Mouse (Mus musculus) forebrain, embryonic 15.5 days (tissue): Measurements from ENCODE around the gene Ccdc152. TPM values are rescaled to one million over a fixed set of nuclear protein-coding genes. Genes with fewer than 3 reads are reported as not detected.
A peak's percentile ranks its signal among the peaks of the same experiment; 100 is the strongest.
"Not testable (repeated sequence)": the region's sequence is repeated elsewhere in the genome, so short reads cannot be mapped to it uniquely, and the experiment has no call there.

ENCODE experiments used
- ATAC-seq: fragments of 200-750 bp; cut with Nextera tagmentation; replicated peaks from 2 replicates; pipeline ENCODE4 v1.8.0; 2017; ENCODE audit warnings: mild to moderate bottlenecking, moderate TSS enrichment, moderate library complexity
- H3K27ac ChIP-seq: fragments of 300-500 bp; sonication (generic); replicated peaks from 2 replicates; pipeline ENCODE4 v1.5.1; 2015; ENCODE audit warnings: mild to moderate bottlenecking, inconsistent platforms
- H3K27me3 ChIP-seq: fragments of 300-500 bp; sonication (generic); 2 replicates; pipeline ENCODE4 v1.6.1; 2015; ENCODE audit warnings: inconsistent platforms
- H3K36me3 ChIP-seq: fragments of 300-500 bp; sonication (generic); 2 replicates; pipeline ENCODE4 v1.6.1; 2015; ENCODE audit warnings: mild to moderate bottlenecking, inconsistent platforms
- H3K4me1 ChIP-seq: fragments of 300-500 bp; sonication (generic); 2 replicates; pipeline ENCODE4 v1.6.1; 2015; ENCODE audit warnings: inconsistent platforms
- H3K4me2 ChIP-seq: fragments of 300-500 bp; sonication (generic); replicated peaks from 2 replicates; pipeline ENCODE4 v1.6.1; 2015; ENCODE audit warnings: mild to moderate bottlenecking, inconsistent platforms
- H3K4me3 ChIP-seq: fragments of 300-500 bp; sonication (generic); 2 replicates; pipeline ENCODE4 v1.5.1; 2015; ENCODE audit warnings: mild to moderate bottlenecking, inconsistent platforms
- H3K9ac ChIP-seq: fragments of 300-500 bp; sonication (generic); replicated peaks from 2 replicates; pipeline ENCODE4 v1.6.1; 2015; ENCODE audit warnings: mild to moderate bottlenecking, inconsistent platforms
- H3K9me3 ChIP-seq: fragments of 300-500 bp; sonication (generic); 2 replicates; pipeline ENCODE4 v1.6.1; 2016; ENCODE audit warnings: inconsistent platforms
- WGBS: fragments of 180-500 bp; shearing (Covaris S2); methylation state at CpG from one replicate; pipeline ENCODE4 v1.1.7; 2015; ENCODE audit warnings: mixed read lengths; 5-methylcytosine and 5-hydroxymethylcytosine counted together
- polyA plus RNA-seq: library from polyadenylated mRNA; unstranded; fragments of >200 nt; fragmentation: Nextera tagmentation; extraction: Ambion mirVana; gene quantifications from 2 replicates; pipeline ENCODE4 v1.2.1, GENCODE M21; 2015

The Ccdc152 gene
- polyA plus RNA-seq, 1 experiment from 2014 or later, result not detected

DNA sequence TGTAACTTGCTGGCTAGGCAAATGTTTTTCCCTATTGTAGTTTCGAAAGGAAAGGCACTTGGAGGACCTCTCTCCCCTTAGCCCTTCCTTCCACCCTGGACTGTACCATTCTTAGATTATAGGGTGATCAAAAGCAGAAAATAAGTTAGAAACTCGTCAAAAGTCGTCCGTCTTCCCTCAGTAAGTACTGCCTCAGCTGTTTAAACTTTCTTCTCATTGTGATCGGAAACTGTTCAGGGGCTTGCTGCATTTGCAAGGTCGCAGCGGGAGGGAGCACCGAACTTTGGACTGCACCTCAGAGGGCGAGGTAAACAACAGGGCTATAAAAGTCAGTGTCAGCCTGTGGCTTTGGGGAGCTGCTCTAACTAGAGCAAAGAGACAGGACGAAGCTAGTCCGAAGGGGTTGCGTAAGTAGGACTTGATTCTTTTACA, 32.7 kb downstream of the Ccdc152 start:
- no peaks in the 10 kb centered on the region for H3K27me3 ChIP-seq
- no peaks in the 10 kb centered on the region for H3K36me3 ChIP-seq
- H3K4me2 ChIP-seq, result peak overlapping the region; percentile 22; the same call in 1 of the 2 replicates
- 6% methylated on average over 12 of the region's 12 CpGs for WGBS
- H3K4me1 ChIP-seq, result peaks cover 5% of the 10 kb centered on the region
- H3K27ac ChIP-seq, result no peak overlapping the region; the same call in 1 of the 2 replicates
- H3K4me3 ChIP-seq, result peak overlapping the region; percentile 17
- no peak for ATAC-seq
- no peak overlapping the region for H3K9ac ChIP-seq
- H3K9me3 ChIP-seq, result no peaks in the 10 kb centered on the region

DNA sequence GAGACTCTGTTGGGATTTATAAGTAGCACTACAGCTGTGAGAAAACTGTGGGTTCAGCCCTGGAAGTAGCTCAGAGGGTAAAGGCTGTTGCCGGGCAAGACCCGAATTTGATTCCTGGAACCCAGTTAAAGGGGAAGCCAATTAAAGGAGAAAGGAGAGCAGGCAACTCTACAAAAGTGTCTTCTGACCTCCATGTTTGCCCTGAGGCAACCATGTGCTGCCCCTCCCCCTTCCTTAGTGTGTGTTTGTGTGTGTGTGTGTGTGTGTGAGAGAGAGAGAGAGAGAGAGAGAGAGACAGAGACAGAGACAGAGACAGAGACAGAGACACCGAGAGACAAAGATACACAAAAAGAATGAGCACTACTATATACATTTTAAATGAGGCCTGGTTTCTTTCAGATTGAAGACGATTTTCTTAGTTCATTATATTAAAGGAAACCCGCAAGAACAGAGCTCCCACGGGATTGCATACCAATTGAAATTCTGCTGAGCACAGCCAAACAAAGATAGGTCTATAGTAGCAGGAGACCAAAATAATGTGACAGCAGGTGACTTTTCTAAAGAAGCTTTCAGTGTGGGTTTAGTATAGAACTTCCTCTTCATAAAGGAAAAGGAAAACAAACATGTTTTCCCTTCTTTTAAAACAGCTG, 33.2 kb downstream of the Ccdc152 start:
- peaks cover 5% of the 10 kb centered on the region for H3K4me1 ChIP-seq
- no peak overlapping the region for H3K4me3 ChIP-seq
- ATAC-seq, result no peak
- no peaks in the 10 kb centered on the region for H3K9me3 ChIP-seq
- H3K27ac ChIP-seq, result no peak overlapping the region; the same call in 1 of the 2 replicates
- H3K36me3 ChIP-seq, result no peaks in the 10 kb centered on the region
- 10% methylated on average over 6 of the region's 6 CpGs for WGBS
- no peak overlapping the region for H3K9ac ChIP-seq
- no peak overlapping the region for H3K4me2 ChIP-seq
- H3K27me3 ChIP-seq, result no peaks in the 10 kb centered on the region

DNA sequence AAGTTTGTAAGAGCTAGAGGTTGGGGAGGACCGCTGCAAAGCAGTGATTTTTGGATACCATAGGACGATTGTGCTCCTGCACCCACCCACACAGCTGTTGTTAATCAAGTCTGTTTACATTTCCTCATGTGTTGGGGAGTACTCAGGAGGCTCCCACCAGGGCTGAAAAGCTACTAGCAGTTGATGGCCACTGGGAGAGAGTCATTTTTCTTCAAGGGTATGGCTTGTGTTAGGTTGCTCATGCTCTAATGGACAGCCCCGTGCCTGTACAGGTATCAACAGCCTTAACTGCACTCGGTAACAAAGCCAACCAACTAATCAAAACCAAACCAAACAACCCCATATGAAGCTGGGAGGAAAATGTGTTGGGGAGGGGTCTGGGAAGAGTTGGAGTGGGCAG, 33.8 kb downstream of the Ccdc152 start:
- no peak for ATAC-seq
- WGBS, result 87% methylated on average over 4 of the region's 4 CpGs
- no peaks in the 10 kb centered on the region for H3K9me3 ChIP-seq
- no peaks in the 10 kb centered on the region for H3K36me3 ChIP-seq
- H3K27ac ChIP-seq, result no peak overlapping the region
- no peak overlapping the region for H3K9ac ChIP-seq
- H3K4me1 ChIP-seq, result peaks cover 5% of the 10 kb centered on the region
- no peaks in the 10 kb centered on the region for H3K27me3 ChIP-seq
- H3K4me3 ChIP-seq, result no peak overlapping the region
- H3K4me2 ChIP-seq, result no peak overlapping the region

- no peak within 1 kb of the TSS for H3K4me3 ChIP-seq
- H3K4me2 ChIP-seq, result no peak within 1 kb of the TSS
- no peaks in the 10 kb centered on the region for H3K9me3 ChIP-seq
- H3K9ac ChIP-seq, result no peak within 1 kb of the TSS
- H3K36me3 ChIP-seq, result no peaks in the 10 kb centered on the region
- no peaks in the 10 kb centered on the region for H3K27me3 ChIP-seq
- peaks cover 5% of the 10 kb centered on the region for H3K4me1 ChIP-seq
- ATAC-seq, result no peak
- no peak within 1 kb of the TSS for H3K27ac ChIP-seq
- WGBS, result 62% methylated on average over 6 of the region's 6 CpGs
Observed at GRCm38 (mm10) chr15:3268247-3268646, 35.1 kb downstream of the Ccdc152 start, which contains the start of gene Selenop. TSS of gene Selenop (plus strand) at chr15:3268547.

DNA sequence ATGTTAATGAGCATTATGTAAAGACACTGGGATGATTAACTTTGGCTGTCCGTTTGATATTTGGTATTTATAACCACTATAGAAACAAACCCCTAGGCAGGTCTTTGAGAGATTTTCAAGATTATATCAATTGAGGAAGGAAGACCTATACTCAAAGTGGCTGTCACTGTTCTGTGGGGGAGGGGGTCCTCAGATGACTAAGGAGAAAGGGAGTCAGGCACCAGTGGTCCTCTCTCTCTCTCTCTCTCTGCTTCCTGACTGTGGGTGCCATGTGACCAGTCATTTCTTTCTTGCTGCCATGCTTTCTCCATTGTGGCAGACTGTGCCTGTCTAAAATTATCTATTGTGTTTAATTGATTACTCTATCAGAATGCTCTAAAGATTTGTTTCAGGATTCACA, 38.5 kb downstream of the Ccdc152 start:
- no peak overlapping the region for H3K9ac ChIP-seq
- H3K9me3 ChIP-seq, result no peaks in the 10 kb centered on the region
- ATAC-seq, result no peak
- no peaks in the 10 kb centered on the region for H3K36me3 ChIP-seq
- no peak overlapping the region for H3K27ac ChIP-seq
- no peaks in the 10 kb centered on the region for H3K4me1 ChIP-seq
- WGBS, result 95% methylated on average over 1 of the region's 1 CpGs
- no peaks in the 10 kb centered on the region for H3K27me3 ChIP-seq
- H3K4me2 ChIP-seq, result no peak overlapping the region
- H3K4me3 ChIP-seq, result no peak overlapping the region

- ATAC-seq, result no peak
- Histone ChIP-seq H3K27ac (no peak overlapping the region), H3K4me2 (no peak overlapping the region), H3K27me3 (no peaks in the 10 kb centered on the region), H3K4me1 (no peaks in the 10 kb centered on the region), H3K9me3 (no peaks in the 10 kb centered on the region), H3K4me3 (no peak overlapping the region), H3K36me3 (no peaks in the 10 kb centered on the region), H3K9ac (no peak overlapping the region)
- WGBS, result 93% methylated on average over 4 of the region's 4 CpGs
Observed at GRCm38 (mm10) chr15:3264293-3264692, 39.0 kb downstream of the Ccdc152 start.

GRCm38 (mm10) chr15:3262883-3263282, 40.4 kb downstream of the Ccdc152 start:
- 73% methylated on average over 3 of the region's 3 CpGs for WGBS
- no peaks in the 10 kb centered on the region for H3K9me3 ChIP-seq
- H3K27me3 ChIP-seq, result no peaks in the 10 kb centered on the region
- no peak overlapping the region for H3K4me2 ChIP-seq
- H3K4me1 ChIP-seq, result no peaks in the 10 kb centered on the region
- H3K4me3 ChIP-seq, result no peak overlapping the region
- no peak overlapping the region for H3K27ac ChIP-seq
- no peaks in the 10 kb centered on the region for H3K36me3 ChIP-seq
- H3K9ac ChIP-seq, result no peak overlapping the region
- ATAC-seq, result no peak

GRCm38 (mm10) chr15:3260309-3260708, 43.0 kb downstream of the Ccdc152 start:
- Histone ChIP-seq H3K27ac (no peak overlapping the region), H3K9ac (no peak overlapping the region), H3K36me3 (no peaks in the 10 kb centered on the region), H3K4me1 (no peaks in the 10 kb centered on the region), H3K27me3 (no peaks in the 10 kb centered on the region), H3K4me2 (no peak overlapping the region), H3K9me3 (no peaks in the 10 kb centered on the region), H3K4me3 (no peak overlapping the region)
- no peak for ATAC-seq
- 87% methylated on average over 4 of the region's 4 CpGs for WGBS

DNA sequence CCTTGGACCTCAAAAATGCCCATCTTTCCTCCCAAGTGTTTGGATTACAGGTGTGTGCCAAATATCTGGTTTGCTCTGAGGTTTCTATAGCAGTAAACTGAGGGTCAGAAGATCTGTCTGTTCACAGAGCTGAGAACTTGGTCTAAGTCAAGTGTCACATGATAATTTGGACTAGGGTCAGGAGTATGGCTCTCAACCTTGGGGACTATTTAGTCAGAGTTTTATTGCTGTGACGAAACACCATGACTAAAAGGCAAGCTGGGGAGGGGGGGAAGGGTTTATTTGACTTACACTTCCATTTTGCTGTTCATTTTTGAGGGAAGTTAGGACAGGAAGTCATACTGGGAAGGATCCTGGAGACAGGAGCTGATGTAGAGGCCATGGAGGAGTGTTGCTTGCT, 44.3 kb downstream of the Ccdc152 start:
- Histone ChIP-seq H3K9me3 (no peaks in the 10 kb centered on the region), H3K4me2 (no peak overlapping the region), H3K4me1 (no peaks in the 10 kb centered on the region), H3K36me3 (no peaks in the 10 kb centered on the region), H3K27ac (no peak overlapping the region), H3K4me3 (no peak overlapping the region), H3K27me3 (no peaks in the 10 kb centered on the region), H3K9ac (no peak overlapping the region)
- ATAC-seq, result no peak
- 100% methylated on average over 1 of the region's 1 CpGs for WGBS

- Histone ChIP-seq H3K9ac (no peak overlapping the region), H3K4me2 (no peak overlapping the region), H3K27ac (no peak overlapping the region), H3K4me3 (no peak overlapping the region), H3K4me1 (no peaks in the 10 kb centered on the region), H3K27me3 (no peaks in the 10 kb centered on the region), H3K36me3 (no peaks in the 10 kb centered on the region), H3K9me3 (no peaks in the 10 kb centered on the region)
- ATAC-seq, result no peak
Observed at GRCm38 (mm10) chr15:3251718-3252067, 51.6 kb downstream of the Ccdc152 start.

GRCm38 (mm10) chr15:3251031-3251717, 52.2 kb downstream of the Ccdc152 start:
- H3K4me3 ChIP-seq, result no peak overlapping the region
- H3K27me3 ChIP-seq, result no peaks in the 10 kb centered on the region
- H3K4me1 ChIP-seq, result no peaks in the 10 kb centered on the region
- no peak overlapping the region for H3K4me2 ChIP-seq
- WGBS, result 90% methylated on average over 3 of the region's 3 CpGs
- no peaks in the 10 kb centered on the region for H3K36me3 ChIP-seq
- no peak overlapping the region for H3K27ac ChIP-seq
- no peak for ATAC-seq
- no peak overlapping the region for H3K9ac ChIP-seq
- H3K9me3 ChIP-seq, result no peaks in the 10 kb centered on the region

GRCm38 (mm10) chr15:3250620-3251019, 52.7 kb downstream of the Ccdc152 start:
- 89% methylated on average over 2 of the region's 2 CpGs for WGBS
- no peak for ATAC-seq
- Histone ChIP-seq H3K4me2 (no peak overlapping the region), H3K4me1 (no peaks in the 10 kb centered on the region), H3K27me3 (no peaks in the 10 kb centered on the region), H3K36me3 (no peaks in the 10 kb centered on the region), H3K27ac (no peak overlapping the region), H3K4me3 (no peak overlapping the region), H3K9ac (no peak overlapping the region), H3K9me3 (no peaks in the 10 kb centered on the region)

DNA sequence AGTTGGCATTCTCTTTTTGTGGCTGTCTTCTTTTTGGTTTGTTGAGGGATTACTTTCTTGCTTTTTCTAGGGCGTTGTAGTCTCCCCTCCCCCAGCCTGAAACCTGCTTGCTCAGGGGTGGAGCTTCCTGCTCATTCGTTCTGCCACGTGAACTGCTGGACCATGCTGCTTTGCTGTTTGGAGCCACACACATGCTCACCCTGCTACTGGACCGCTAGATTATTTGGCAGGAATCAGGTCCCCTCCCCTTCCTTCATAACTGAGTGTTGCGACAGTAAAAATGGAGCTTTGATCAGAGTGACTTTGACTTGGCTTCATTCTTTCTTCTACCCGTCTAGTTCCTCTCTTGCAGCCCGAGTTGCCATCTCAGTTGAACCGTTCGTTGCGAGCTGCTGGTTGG, 58.3 kb downstream of the Ccdc152 start:
- H3K9ac ChIP-seq, H3K27ac ChIP-seq, H3K4me3 ChIP-seq, H3K27me3 ChIP-seq, H3K4me2 ChIP-seq, H3K4me1 ChIP-seq, H3K9me3 ChIP-seq, ATAC-seq, H3K36me3 ChIP-seq: not testable (repeated sequence)
- 82% methylated on average over 10 of the region's 10 CpGs for WGBS
